Mouse (Mus musculus): ENCODE measurements at regions not wholly inside any gene's neighbourhood (a gene's known extent, or its start where the extent isn't known, plus 50 kb on each side); places are given as distances from the start of the nearest gene placed in this dataset.

DNA sequence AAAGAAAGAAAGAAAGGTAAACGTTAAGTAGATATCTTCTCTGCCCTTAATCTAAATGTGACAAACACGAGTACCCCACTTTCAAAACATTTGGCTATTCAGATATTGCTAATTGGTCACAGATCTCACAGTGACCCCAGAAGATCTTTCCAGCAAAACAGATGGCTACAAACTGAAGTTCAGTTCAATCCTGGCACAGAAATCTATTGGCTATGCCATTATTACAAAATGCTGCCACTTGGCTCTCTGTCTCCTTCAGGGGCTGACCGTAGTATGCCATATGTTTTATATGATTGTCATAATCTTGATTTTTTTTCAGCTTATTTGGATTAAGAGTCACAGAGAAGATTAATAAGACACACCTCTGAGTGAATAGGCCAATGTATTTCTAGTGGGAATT lies 873.2 kb downstream of the Slc22a22 start:
- H3K9me3 ChIP-seq, result no peaks in the 10 kb centered on the region
- H3K27ac ChIP-seq (replicated peaks), result no peak overlapping the region
- H3K4me3 ChIP-seq, result no peak overlapping the region
- H3K4me2 ChIP-seq, result no peak overlapping the region
- H3K4me1 ChIP-seq (replicated peaks), result no peaks in the 10 kb centered on the region
- no peaks in the 10 kb centered on the region for H3K36me3 ChIP-seq
- WGBS, result 85% methylated on average over 3 of the region's 3 CpGs
- no peaks in the 10 kb centered on the region for H3K27me3 ChIP-seq
- ATAC-seq (ENCODE audit: low FRiP score, low read depth), result no peak
- H3K9ac ChIP-seq, result no peak overlapping the region

DNA sequence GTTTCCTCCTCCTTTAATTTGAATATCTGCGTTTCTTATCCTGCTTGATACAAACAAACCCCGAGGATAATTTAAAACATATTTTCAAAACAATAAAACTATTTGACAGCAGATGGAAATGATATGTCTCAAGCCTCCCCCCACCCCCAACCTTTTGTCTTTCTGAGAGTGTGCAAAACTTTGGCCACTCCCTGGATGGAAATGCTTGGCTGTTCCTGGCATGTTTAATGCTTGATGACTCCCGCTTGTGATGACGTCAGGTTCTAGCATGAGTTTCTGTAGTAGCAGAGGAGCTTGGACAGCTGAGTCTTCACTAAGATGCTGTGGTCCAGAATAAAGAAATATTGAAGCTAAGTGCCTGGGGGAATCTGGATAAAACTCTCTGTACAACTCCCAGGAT lies 884.8 kb downstream of the Slc22a22 start:
- Histone ChIP-seq H3K9me3 (no peaks in the 10 kb centered on the region), H3K9ac (no peak overlapping the region), H3K36me3 (no peaks in the 10 kb centered on the region), H3K4me3 (no peak overlapping the region), H3K27me3 (no peaks in the 10 kb centered on the region), H3K27ac (replicated peaks) (no peak overlapping the region), H3K4me2 (no peak overlapping the region), H3K4me1 (replicated peaks) (no peaks in the 10 kb centered on the region)
- WGBS, result 92% methylated on average over 4 of the region's 4 CpGs
- ATAC-seq (ENCODE audit: low FRiP score, low read depth), result no peak

DNA sequence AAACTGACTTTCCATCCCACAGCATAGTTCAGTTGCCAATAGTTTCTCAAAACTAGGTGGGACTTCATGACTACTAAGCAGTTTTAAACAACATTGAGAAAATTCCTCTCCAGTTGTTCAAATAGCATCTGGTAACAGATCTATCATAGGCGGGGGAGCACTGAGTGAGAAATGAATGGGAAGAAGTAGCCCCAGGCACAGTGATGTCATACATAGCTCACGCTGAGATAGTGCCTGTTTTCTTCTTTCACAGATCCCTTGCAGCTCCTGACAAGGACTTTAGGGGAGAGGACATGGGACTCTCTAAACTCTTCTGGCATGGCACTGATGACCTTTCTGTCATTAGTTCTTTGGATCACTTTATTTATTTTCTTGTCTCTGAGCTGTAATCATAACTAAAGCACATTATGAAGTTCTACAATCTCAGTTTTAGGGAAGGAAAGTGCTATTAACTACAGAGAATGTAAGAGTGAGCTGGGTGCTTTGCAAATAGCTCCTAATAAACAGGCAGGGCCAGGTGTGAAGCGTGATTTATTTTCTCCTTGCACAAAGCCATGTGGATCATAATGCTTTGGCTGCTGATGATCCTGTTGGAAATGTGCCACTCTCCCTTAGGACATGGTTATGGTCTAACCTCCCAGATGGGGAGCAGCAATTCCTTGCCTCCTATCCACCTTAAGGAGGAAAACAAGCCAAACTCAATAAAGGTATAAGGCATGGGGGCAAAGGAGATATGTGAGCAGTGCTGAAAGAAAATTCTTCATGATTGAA lies 896.5 kb downstream of the Slc22a22 start:
- WGBS, result 65% methylated on average over 3 of the region's 3 CpGs
- Histone ChIP-seq H3K27me3 (no peaks in the 10 kb centered on the region), H3K4me3 (no peak overlapping the region), H3K9me3 (no peaks in the 10 kb centered on the region), H3K9ac (no peak overlapping the region), H3K4me1 (replicated peaks) (no peaks in the 10 kb centered on the region), H3K27ac (replicated peaks) (no peak overlapping the region), H3K36me3 (no peaks in the 10 kb centered on the region), H3K4me2 (no peak overlapping the region)
- ATAC-seq (ENCODE audit: low FRiP score, low read depth), result 0 out of 2 replicates have a peak, but pooled peaks have one; percentile 19

DNA sequence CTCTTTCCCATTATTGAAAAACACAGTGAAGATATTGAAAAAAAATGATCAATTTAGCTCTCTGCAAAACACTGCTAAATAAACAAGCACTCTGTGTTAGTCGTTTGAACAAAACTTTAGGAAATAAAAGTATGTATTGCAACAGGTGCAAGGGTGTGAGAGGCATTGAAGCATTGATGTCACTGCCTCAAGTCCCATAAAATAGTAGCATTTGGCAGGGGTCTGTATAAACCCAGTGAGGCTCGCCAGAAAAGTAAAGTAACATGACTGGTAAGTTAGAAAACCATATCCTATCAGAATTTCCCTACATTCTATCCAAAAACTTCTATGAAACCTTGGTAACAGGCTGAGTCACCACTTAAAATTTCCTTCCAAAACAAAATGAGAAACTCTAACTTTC lies 914.2 kb downstream of the Slc22a22 start:
- no peak for ATAC-seq (ENCODE audit: low FRiP score, low read depth)
- no peak overlapping the region for H3K4me2 ChIP-seq
- 71% methylated on average over 2 of the region's 2 CpGs for WGBS
- no peak overlapping the region for H3K4me3 ChIP-seq
- no peaks in the 10 kb centered on the region for H3K9me3 ChIP-seq
- H3K9ac ChIP-seq, result no peak overlapping the region
- H3K36me3 ChIP-seq, result no peaks in the 10 kb centered on the region
- no peaks in the 10 kb centered on the region for H3K27me3 ChIP-seq
- H3K27ac ChIP-seq (replicated peaks), result no peak overlapping the region
- H3K4me1 ChIP-seq (replicated peaks), result no peaks in the 10 kb centered on the region

DNA sequence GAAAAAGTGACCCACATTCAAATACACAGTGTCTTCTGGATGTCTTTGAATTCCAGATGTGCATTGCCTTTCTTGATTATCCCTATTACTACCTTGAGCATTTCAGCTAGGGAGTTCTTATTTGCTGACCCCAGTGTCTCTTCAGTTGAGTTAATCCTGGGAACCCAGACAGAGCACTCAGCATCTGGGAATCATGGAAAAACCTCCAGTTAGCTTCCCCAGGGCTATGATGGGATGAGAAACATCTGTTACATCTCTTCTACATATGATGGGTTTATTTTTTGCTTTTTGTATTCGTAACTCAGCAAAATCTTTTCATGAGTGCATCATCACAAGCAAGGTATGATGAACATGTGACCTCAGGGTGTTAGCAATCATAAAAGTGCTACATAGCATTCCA lies 914.6 kb downstream of the Slc22a22 start:
- Histone ChIP-seq H3K4me2 (no peak overlapping the region), H3K4me3 (no peak overlapping the region), H3K27ac (replicated peaks) (no peak overlapping the region), H3K27me3 (no peaks in the 10 kb centered on the region), H3K9ac (no peak overlapping the region), H3K9me3 (no peaks in the 10 kb centered on the region), H3K4me1 (replicated peaks) (no peaks in the 10 kb centered on the region), H3K36me3 (no peaks in the 10 kb centered on the region)
- 83% methylated on average over 1 of the region's 1 CpGs for WGBS
- no peak for ATAC-seq (ENCODE audit: low FRiP score, low read depth)

DNA sequence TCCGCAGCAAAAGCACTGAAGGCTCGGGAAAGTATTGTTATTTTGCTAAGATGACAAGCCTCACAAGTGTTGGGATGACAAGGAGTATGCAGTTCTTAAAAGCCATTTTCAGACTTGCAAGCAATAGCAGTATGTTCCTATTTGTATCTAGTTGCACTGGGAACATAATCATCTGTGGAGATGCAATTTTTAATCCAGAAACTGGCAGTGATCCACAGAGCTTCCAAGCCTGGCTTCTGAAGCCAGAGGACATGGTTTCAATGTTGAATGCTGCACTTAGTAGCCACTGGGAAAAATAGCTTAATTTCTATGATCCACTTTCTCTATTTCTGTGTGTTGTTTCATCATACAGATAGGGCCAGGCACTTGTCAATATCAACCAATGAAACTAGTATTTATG lies 915.3 kb downstream of the Slc22a22 start:
- H3K36me3 ChIP-seq, result no peaks in the 10 kb centered on the region
- no peak overlapping the region for H3K4me2 ChIP-seq
- no peaks in the 10 kb centered on the region for H3K27me3 ChIP-seq
- no peaks in the 10 kb centered on the region for H3K4me1 ChIP-seq (replicated peaks)
- H3K4me3 ChIP-seq, result no peak overlapping the region
- WGBS, result 91% methylated on average over 2 of the region's 2 CpGs
- H3K9me3 ChIP-seq, result no peaks in the 10 kb centered on the region
- no peak for ATAC-seq (ENCODE audit: low FRiP score, low read depth)
- no peak overlapping the region for H3K9ac ChIP-seq
- no peak overlapping the region for H3K27ac ChIP-seq (replicated peaks)

DNA sequence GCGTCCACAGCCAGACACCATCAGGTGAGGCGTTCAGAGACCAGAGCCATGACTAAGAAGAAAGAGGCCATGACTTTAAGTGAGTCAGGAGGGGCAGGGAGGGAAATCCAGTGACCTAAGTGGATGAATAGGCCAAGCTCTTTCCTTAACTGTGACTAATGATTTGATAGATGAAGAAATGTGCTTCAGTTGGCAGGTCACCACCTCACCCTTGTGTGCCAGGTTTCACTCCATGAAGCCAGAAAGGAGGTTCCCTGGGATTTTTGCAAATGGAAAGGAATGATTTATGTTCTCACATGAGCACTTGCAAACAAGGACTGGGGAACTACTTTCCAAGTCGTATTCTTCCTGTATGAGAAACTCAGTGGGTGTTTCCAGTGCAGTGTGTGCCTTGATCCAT lies 923.0 kb downstream of the Slc22a22 start:
- Histone ChIP-seq H3K9ac (no peak overlapping the region), H3K4me3 (no peak overlapping the region), H3K4me1 (replicated peaks) (no peaks in the 10 kb centered on the region), H3K9me3 (no peaks in the 10 kb centered on the region), H3K27ac (replicated peaks) (no peak overlapping the region), H3K36me3 (no peaks in the 10 kb centered on the region), H3K27me3 (no peaks in the 10 kb centered on the region), H3K4me2 (no peak overlapping the region)
- 67% methylated on average over 3 of the region's 3 CpGs for WGBS
- ATAC-seq (ENCODE audit: low FRiP score, low read depth), result no peak

DNA sequence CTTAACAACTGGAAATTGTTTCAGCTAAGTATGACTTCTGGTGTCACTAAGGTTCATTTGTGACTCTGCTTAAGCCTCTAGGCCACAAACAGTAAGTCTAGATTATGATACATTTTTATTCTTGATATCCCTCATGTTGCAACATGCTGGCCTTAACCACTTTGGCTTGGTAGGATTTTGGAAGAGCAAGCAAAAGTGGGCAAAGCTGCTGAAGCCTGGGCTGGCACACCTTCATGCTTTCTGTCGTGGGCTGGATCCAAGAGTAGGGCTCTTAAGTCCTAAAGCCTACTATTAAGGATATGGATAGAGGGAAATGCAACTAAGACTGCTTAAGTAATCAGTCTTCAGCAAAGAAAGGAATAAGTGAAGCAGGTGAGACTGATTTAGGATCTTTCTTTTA lies 923.6 kb downstream of the Slc22a22 start:
- H3K27ac ChIP-seq (replicated peaks), result no peak overlapping the region
- WGBS, result 89% methylated on average over 1 of the region's 1 CpGs
- no peak for ATAC-seq (ENCODE audit: low FRiP score, low read depth)
- no peaks in the 10 kb centered on the region for H3K27me3 ChIP-seq
- no peaks in the 10 kb centered on the region for H3K4me1 ChIP-seq (replicated peaks)
- no peak overlapping the region for H3K9ac ChIP-seq
- no peaks in the 10 kb centered on the region for H3K9me3 ChIP-seq
- H3K36me3 ChIP-seq, result no peaks in the 10 kb centered on the region
- H3K4me3 ChIP-seq, result no peak overlapping the region
- no peak overlapping the region for H3K4me2 ChIP-seq

DNA sequence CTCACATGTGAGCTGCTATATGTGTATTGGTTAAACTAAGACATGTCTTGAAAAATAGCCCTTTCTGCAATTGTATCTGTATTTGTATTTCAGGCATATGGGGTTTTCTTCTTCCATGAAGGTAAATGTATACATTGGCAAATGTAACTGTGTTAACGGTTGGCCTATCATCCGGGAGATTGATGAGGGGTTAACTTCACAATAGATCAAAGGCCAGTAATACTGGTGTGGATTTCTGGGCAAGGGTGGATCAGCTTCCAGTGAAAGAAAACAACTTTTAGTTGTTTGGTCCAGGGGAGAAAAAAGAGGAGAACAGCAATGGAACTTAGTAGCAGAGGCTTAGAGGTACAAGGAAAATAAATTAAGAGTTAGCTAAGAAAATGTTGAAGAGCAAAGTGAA lies 945.9 kb downstream of the Slc22a22 start:
- Histone ChIP-seq H3K4me2 (no peak overlapping the region), H3K27ac (replicated peaks) (no peak overlapping the region), H3K9ac (no peak overlapping the region), H3K9me3 (no peaks in the 10 kb centered on the region), H3K36me3 (no peaks in the 10 kb centered on the region), H3K27me3 (no peaks in the 10 kb centered on the region), H3K4me1 (replicated peaks) (no peaks in the 10 kb centered on the region), H3K4me3 (no peak overlapping the region)
- ATAC-seq (ENCODE audit: low FRiP score, low read depth), result no peak
- WGBS, result 39% methylated on average over 2 of the region's 2 CpGs

DNA sequence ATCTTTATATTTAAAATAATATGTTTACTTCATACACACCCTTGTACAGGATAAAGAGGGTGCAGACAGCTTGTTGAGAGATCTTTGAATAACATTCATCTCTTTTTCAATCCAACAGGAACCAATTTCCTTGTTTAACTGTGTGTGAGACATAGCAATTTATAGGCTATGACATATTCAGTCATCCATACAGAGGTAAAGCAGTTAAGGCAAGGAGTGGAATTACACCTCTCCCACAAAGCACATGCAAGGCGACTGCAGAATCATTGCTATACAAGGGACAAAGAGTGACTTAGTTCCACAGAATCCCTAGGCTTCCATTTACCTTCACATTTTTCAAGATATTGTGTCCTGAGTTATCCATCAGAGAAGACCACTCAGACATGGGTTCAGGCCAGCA lies 959.0 kb downstream of the Slc22a22 start:
- H3K36me3 ChIP-seq, result no peaks in the 10 kb centered on the region
- H3K27ac ChIP-seq (replicated peaks), result no peak overlapping the region
- H3K4me3 ChIP-seq, result no peak overlapping the region
- no peak overlapping the region for H3K9ac ChIP-seq
- no peaks in the 10 kb centered on the region for H3K4me1 ChIP-seq (replicated peaks)
- no peak for ATAC-seq (ENCODE audit: low FRiP score, low read depth)
- H3K9me3 ChIP-seq, result no peaks in the 10 kb centered on the region
- WGBS, result 87% methylated on average over 1 of the region's 1 CpGs
- H3K27me3 ChIP-seq, result no peaks in the 10 kb centered on the region
- no peak overlapping the region for H3K4me2 ChIP-seq

DNA sequence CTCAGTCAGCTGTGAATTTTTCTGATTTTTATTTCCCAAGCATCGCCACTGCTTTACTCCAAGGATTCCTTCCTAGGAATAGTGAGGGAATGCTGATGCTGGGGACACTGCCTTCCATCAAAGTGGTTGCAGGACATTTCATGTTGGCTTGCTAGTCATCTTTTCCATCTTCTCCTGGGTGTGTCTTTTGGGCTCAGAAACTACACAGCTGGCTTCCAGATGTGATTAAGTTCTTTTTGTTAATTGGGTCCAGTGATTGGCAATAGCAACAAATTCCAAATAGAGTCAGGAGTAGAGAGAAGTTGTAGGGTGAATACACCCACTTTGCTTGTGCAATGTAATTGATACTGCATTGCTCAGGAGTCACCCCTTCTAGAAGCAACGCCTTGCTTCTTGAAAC lies 961.3 kb downstream of the Slc22a22 start:
- Histone ChIP-seq H3K4me1 (replicated peaks) (no peaks in the 10 kb centered on the region), H3K36me3 (no peaks in the 10 kb centered on the region), H3K27ac (replicated peaks) (no peak overlapping the region), H3K9ac (no peak overlapping the region), H3K9me3 (no peaks in the 10 kb centered on the region), H3K4me3 (no peak overlapping the region), H3K27me3 (no peaks in the 10 kb centered on the region), H3K4me2 (no peak overlapping the region)
- ATAC-seq (ENCODE audit: low FRiP score, low read depth), result no peak
- 88% methylated on average over 2 of the region's 2 CpGs for WGBS

DNA sequence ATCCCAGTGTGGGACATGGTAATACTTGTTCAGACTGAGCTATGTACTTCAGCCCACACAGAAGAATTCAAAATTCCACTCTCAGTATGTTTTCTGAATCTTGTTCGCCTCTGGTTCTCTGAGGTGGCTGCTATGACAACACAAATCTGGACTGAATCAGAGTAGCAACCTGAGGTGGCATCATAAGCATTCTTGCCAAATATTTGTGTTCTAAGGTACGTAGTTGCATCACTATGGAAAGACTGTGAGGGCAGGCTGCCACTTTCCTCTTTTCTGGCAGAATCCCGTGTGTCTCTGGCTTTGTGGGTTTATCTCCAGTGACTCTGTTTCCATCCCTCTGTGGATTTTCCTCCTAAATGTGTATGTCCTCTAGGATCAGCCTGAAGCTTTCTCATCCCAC lies 978.7 kb downstream of the Slc22a22 start:
- no peaks in the 10 kb centered on the region for H3K36me3 ChIP-seq
- H3K4me1 ChIP-seq (replicated peaks), result no peaks in the 10 kb centered on the region
- H3K27ac ChIP-seq (replicated peaks), result no peak overlapping the region
- no peak overlapping the region for H3K4me2 ChIP-seq
- 82% methylated on average over 3 of the region's 3 CpGs for WGBS
- no peak for ATAC-seq (ENCODE audit: low FRiP score, low read depth)
- H3K9me3 ChIP-seq, result no peaks in the 10 kb centered on the region
- no peaks in the 10 kb centered on the region for H3K27me3 ChIP-seq
- no peak overlapping the region for H3K4me3 ChIP-seq
- H3K9ac ChIP-seq, result no peak overlapping the region

DNA sequence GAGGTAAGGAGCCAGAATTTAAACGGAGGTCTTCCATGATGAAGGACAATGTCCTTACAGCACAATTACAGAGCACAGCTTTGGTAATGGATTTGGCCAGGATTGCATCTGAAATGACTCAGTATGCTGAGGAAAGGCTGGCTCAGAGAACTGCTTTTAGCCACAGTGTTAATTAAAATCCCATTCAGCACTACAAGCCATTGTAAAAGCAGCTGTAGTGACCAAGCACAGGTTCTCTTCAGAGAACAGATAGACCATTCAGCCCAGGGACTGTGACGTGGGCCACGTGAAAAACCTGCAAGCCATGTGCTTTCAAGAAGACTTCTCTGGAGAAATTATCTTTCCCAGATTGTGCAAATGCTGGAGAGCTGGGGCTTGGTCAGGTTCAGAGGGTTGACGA lies 979.7 kb downstream of the Slc22a22 start:
- Histone ChIP-seq H3K9ac (no peak overlapping the region), H3K27me3 (no peaks in the 10 kb centered on the region), H3K27ac (replicated peaks) (no peak overlapping the region), H3K36me3 (no peaks in the 10 kb centered on the region), H3K9me3 (no peaks in the 10 kb centered on the region), H3K4me1 (replicated peaks) (no peaks in the 10 kb centered on the region), H3K4me2 (no peak overlapping the region), H3K4me3 (no peak overlapping the region)
- ATAC-seq (ENCODE audit: low FRiP score, low read depth), result no peak
- 78% methylated on average over 4 of the region's 4 CpGs for WGBS

All from hindbrain, embryonic 15.5 days (tissue).